8 mouse cellular contexts compared by ENCODE assay signal in the genomic region with DNA sequence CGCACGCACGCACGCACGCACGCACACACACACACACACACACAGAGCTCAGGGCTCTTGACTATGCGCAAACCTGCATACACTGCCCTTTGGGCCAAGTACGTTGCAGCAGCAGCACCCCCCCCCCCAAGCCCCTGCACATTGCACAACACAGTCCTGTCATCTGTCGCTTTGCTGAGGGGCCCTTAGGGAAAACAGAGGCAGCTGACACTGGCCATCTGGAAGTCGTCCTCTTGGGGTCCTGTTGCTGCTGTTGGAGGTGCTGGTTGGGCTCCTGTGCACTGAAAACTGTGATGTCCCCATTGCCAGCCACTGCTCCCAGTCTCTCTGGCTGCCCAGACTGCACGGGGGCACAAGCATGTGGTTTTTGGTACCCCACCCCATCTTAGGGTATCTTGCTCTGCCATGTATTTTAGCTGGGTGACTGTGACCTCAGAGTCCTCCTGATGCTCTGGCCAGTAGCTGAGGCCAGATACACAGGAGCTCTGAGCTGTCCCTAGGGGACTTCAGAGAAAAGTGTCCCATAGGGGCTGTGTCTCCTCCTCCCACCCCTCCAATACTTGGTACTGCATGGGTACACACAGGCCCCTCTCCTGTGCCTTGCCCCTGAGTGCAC. TPM values are rescaled to one million over a fixed set of nuclear protein-coding genes. Genes with fewer than 3 reads are reported as not detected.
DNase-seq lines count a peak whose midpoint lies in the region; ATAC-seq lines count a peak whose summit lies in the region.

No protein-coding gene starts in this region.

- H3K9me3 ChIP-seq in lung, embryonic 16.5 days (ENCODE audit: control insufficient read depth, low read length): no peaks in the 10 kb centered on the region
- H3K9me3 ChIP-seq in limb, embryonic 12.5 days: no peaks in the 10 kb centered on the region
- no peaks in the 10 kb centered on the region for H3K9me3 ChIP-seq in neural tube, embryonic 14.5 days (ENCODE audit: control insufficient read depth, low read length)

- H3K9ac ChIP-seq in lung, embryonic 16.5 days (ENCODE audit: low read length): peak overlapping the region; percentile 48
- H3K9ac ChIP-seq in limb, embryonic 12.5 days (replicated peaks): 0 out of 2 replicates have a peak overlapping the region, but pooled peaks have one; percentile 9
- H3K9ac ChIP-seq in neural tube, embryonic 14.5 days (replicated peaks; ENCODE audit: low read depth, low read length): no peak overlapping the region

- 22% methylated on average over 11 of the region's 11 CpGs for WGBS in lung, embryonic 16.5 days
- 11% methylated on average over 11 of the region's 11 CpGs for WGBS in limb, embryonic 12.5 days
- 22% methylated on average over 11 of the region's 11 CpGs for WGBS in neural tube, embryonic 14.5 days

- peak; percentile 84 for ATAC-seq in lung, embryonic 16.5 days (ENCODE audit: low read depth)
- ATAC-seq in limb, embryonic 12.5 days (ENCODE audit: insufficient number of reproducible peaks, insufficient read depth, low FRiP score, low TSS enrichment, low read depth): peak; percentile 69
- peak; percentile 77 for ATAC-seq in neural tube, embryonic 14.5 days (ENCODE audit: low read depth)

- no peak overlapping the region for H3K4me3 ChIP-seq in lung, embryonic 16.5 days (ENCODE audit: low read length)
- H3K4me3 ChIP-seq in limb, embryonic 12.5 days (replicated peaks): no peak overlapping the region
- no peak overlapping the region for H3K4me3 ChIP-seq in neural tube, embryonic 14.5 days (ENCODE audit: low read depth, low read length)

- H3K27me3 ChIP-seq in lung, embryonic 16.5 days (ENCODE audit: control insufficient read depth, insufficient read depth, low read depth, low read length): no peaks in the 10 kb centered on the region
- no peaks in the 10 kb centered on the region; the same call in 1 of the 2 replicates for H3K27me3 ChIP-seq in limb, embryonic 12.5 days
- H3K27me3 ChIP-seq in neural tube, embryonic 14.5 days (ENCODE audit: control insufficient read depth, insufficient read depth, low read length): no peaks in the 10 kb centered on the region

- H3K36me3 ChIP-seq in lung, embryonic 16.5 days (ENCODE audit: control insufficient read depth, insufficient read depth, low read length): no peaks in the 10 kb centered on the region
- no peaks in the 10 kb centered on the region for H3K36me3 ChIP-seq in limb, embryonic 12.5 days
- H3K36me3 ChIP-seq in neural tube, embryonic 14.5 days (ENCODE audit: control insufficient read depth, insufficient read depth, low read length): no peaks in the 10 kb centered on the region

- peak overlapping the region; percentile 43 for H3K4me2 ChIP-seq in lung, embryonic 16.5 days (ENCODE audit: low read depth, low read length)
- peak overlapping the region; percentile 51 for H3K4me2 ChIP-seq in limb, embryonic 12.5 days
- no peak overlapping the region for H3K4me2 ChIP-seq in neural tube, embryonic 14.5 days (ENCODE audit: low read depth, low read length)

- DNase-seq in lung, adult 18-20 months: no peak
- peak; percentile 56 for DNase-seq in forelimb bud, embryonic 11.5 days (ENCODE audit: low read depth, low spot score)
- DNase-seq in layer of hippocampus, postnatal 25 days (ENCODE audit: extremely low spot score in 1 of 2, low spot score in 1 of 2): no peak
- no peak for DNase-seq in frontal cortex, postnatal 10 days (ENCODE audit: low spot score in 2 of 2)
- no peak for DNase-seq in urinary bladder, adult 2 months (ENCODE audit: low spot score)

- peaks cover 23% of the 10 kb centered on the region for H3K4me1 ChIP-seq in lung, embryonic 16.5 days (replicated peaks; ENCODE audit: control insufficient read depth, insufficient read depth, low read length)
- H3K4me1 ChIP-seq in limb, embryonic 12.5 days (replicated peaks): peaks cover 20% of the 10 kb centered on the region
- H3K4me1 ChIP-seq in neural tube, embryonic 14.5 days (ENCODE audit: control insufficient read depth, insufficient read depth, low read length): peaks cover 8% of the 10 kb centered on the region

- peak overlapping the region; percentile 94 for H3K27ac ChIP-seq in lung, embryonic 16.5 days (ENCODE audit: low read length)
- no peak overlapping the region for H3K27ac ChIP-seq in limb, embryonic 12.5 days
- no peak overlapping the region; the same call in 1 of the 2 replicates for H3K27ac ChIP-seq in neural tube, embryonic 14.5 days (ENCODE audit: low read depth, low read length)

RNA-seq across cellular contexts. Expression of gene Gadd45g, which starts 57.0 kb away (rescaled TPM):
- polyA plus RNA-seq in lung, embryonic 16.5 days (2015; fragmentation: Nextera tagmentation; extraction: Ambion mirVana): 74.4 and 92.3 TPM in 2 replicates
- polyA plus RNA-seq in limb, embryonic 12.5 days (2016; fragmentation: Nextera tagmentation; extraction: Ambion mirVana): 35.6 and 36.2 TPM in 2 replicates
- 26.4 and 39.6 TPM in 2 replicates for polyA plus RNA-seq in neural tube, embryonic 14.5 days (2014; fragmentation: Nextera tagmentation; extraction: Ambion mirVana)
- total RNA-seq in layer of hippocampus, postnatal 25 days (2021): 10 to 100 TPM; 16.5 to 24.1 TPM
- polyA plus RNA-seq in urinary bladder, adult 2 months (2012; rRNA removed): 68.6 and 122 TPM in 2 replicates
